Comparison of ENCODE assay signal across 8 mouse cellular contexts in genomic region chr2:60209703-60210651, GRCm38 (mm10). TPM values are rescaled to one million over a fixed set of nuclear protein-coding genes. Genes with fewer than 3 reads are reported as not detected.
DNase-seq lines count a peak whose midpoint lies in the region; ATAC-seq and TF ChIP-seq lines count a peak whose summit lies in the region.

Gene Baz2b, minus strand, starts transcription at chr2:60209839.
Gene March7, plus strand, starts transcription at chr2:60209887.

- WGBS in hindbrain, embryonic 12.5 days = under 1% methylated on average over 53 of the region's 109 CpGs

- peak within 1 kb of the TSS; percentile 77 for H3K4me2 ChIP-seq in hindbrain, embryonic 12.5 days (replicated peaks)

- CTCF ChIA-PET in Patski (lab: Charles Lee) = interaction anchor here (1.0 kb wide), 1 partner anchor 16 kb away, joined by 3 read pairs; no protein-coding TSS in a partner anchor

- peak; percentile 93 for ATAC-seq in Patski
- ATAC-seq in hindbrain, embryonic 12.5 days (ENCODE audit: low FRiP score) = peak; percentile 90

- H3K36me3 ChIP-seq in hindbrain, embryonic 12.5 days = 0 out of 2 replicates have a peak, but pooled peaks cover 6% of the 10 kb centered on the region

- DNase-seq in Patski (ENCODE audit: low read depth, low spot score) = no peak
- DNase-seq in cerebellum, postnatal 14 days = peak; percentile 92 to 94
- DNase-seq in frontal cortex, postnatal 14 days (ENCODE audit: low spot score in 2 of 2) = peak; percentile 58 to 65
- DNase-seq in layer of hippocampus, postnatal 14 days (ENCODE audit: low spot score in 2 of 2) = peak; percentile 81 to 86
- peak; percentile 91 for DNase-seq in lung, postnatal 10 days
- DNase-seq in ovary, postnatal 14 days (ENCODE audit: low spot score) = peak; percentile 82
- DNase-seq in thymus, postnatal 10 days (ENCODE audit: low spot score in 2 of 2) = peak; percentile 84 to 91

- in situ Hi-C loops in Patski (cut with MboI; ENCODE audit: low pct_unique_long_range_greater_than_20kb) = loop anchor here (10.0 kb wide), 1 partner anchor 255 kb away; no protein-coding TSS in a partner anchor

- peak within 1 kb of the TSS; percentile 98 for H3K9ac ChIP-seq in hindbrain, embryonic 12.5 days

- H3K27ac ChIP-seq in hindbrain, embryonic 12.5 days = peak within 1 kb of the TSS; percentile 96

- H3K27me3 ChIP-seq in Patski = no peaks in the 10 kb centered on the region
- H3K27me3 ChIP-seq in hindbrain, embryonic 12.5 days = peaks cover 4% of the 10 kb centered on the region; the same call in 1 of the 2 replicates

- peak within 1 kb of the TSS; percentile 92 for H3K4me3 ChIP-seq in hindbrain, embryonic 12.5 days

- H3K4me1 ChIP-seq in hindbrain, embryonic 12.5 days = peaks cover 28% of the 10 kb centered on the region

- POLR2A ChIA-PET in Patski (lab: Charles Lee) = interaction anchor here (0.5 to 0.8 kb wide), 4 partner anchors 86 to 1860 kb away, joined by 4 to 7 read pairs (median 6); no protein-coding TSS in a partner anchor

- no peaks in the 10 kb centered on the region for H3K9me3 ChIP-seq in hindbrain, embryonic 12.5 days (replicated peaks)

- peak; percentile 82 for TF ChIP-seq CTCF in Patski (IDR thresholded peaks at IDR 0.05)

RNA-seq across cellular contexts. Expression of gene Baz2b, which starts in this region (rescaled TPM):
- polyA plus RNA-seq in Patski (2021) = 38.1 TPM
- polyA plus RNA-seq in hindbrain, embryonic 12.5 days (2016; fragmentation: Nextera tagmentation; extraction: Ambion mirVana) = 92.4 and 98.0 TPM in 2 replicates
- total RNA-seq in layer of hippocampus, postnatal 14 days (2021) = 10 to 100 TPM; 59.6 to 61.7 TPM

RNA-seq across cellular contexts. Expression of gene March7, which starts in this region (rescaled TPM):
- 63.3 TPM for polyA plus RNA-seq in Patski (2021)
- 97.4 and 109 TPM in 2 replicates for polyA plus RNA-seq in hindbrain, embryonic 12.5 days (2016; fragmentation: Nextera tagmentation; extraction: Ambion mirVana)
- total RNA-seq in layer of hippocampus, postnatal 14 days (2021) = 10 to 100 TPM; 60.8 to 78.5 TPM
